Mouse (Mus musculus) spleen, postnatal 10 days (tissue): ENCODE measurements around the gene Ric8a.
"Not testable (repeated sequence)": the region's sequence is repeated elsewhere in the genome, so short reads cannot be mapped to it uniquely, and the experiment has no call there.

Experiments used
- DNase-seq, 2 experiments: peaks; one replicate each; pipeline ENCODE4 v3.0.0; 2021 to 2022; ENCODE audit warnings: low spot score in 2 of 2

Ric8a gene

DNA sequence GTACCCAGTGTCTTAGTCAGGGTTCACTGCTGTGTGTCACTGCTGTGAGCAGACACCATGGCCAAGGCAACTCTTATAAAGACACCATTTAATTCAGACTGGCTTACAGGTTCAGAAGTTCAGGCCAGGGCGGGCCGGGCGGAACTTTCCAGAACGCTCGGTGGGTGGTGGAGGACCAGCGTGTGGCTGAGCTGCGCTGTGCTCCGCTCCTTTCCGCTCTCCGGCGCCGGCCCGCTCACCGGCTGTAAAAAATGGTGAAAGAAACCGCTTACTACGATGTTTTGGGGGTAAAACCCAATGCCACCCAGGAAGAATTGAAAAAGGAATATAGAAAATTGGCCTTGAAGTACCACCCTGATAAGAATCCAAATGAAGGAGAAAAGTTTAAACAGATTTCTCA, 33.9 kb downstream of the Ric8a start:
- DNase-seq, result not testable (repeated sequence)

DNA sequence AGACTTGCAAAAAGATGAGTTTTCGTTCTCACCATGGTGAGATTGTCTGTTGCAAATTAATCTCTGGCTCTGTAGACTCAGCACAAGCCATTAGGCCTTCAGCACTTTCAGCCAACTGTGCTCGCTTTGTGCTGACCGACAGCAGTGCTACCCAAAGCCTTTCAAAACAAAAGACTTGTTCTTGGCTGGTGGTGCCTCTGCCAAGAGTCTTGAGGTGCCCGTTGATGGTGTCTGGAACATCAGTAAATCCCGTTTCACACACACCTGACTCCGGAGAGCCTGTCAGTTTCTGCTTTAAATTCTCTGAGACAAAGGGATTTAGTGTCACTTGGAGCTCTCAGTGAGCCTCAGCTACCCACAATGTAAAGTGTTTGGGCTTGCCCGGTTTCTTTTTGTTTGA, 37.3 kb downstream of the Ric8a start:
- DNase-seq, result no peak

DNA sequence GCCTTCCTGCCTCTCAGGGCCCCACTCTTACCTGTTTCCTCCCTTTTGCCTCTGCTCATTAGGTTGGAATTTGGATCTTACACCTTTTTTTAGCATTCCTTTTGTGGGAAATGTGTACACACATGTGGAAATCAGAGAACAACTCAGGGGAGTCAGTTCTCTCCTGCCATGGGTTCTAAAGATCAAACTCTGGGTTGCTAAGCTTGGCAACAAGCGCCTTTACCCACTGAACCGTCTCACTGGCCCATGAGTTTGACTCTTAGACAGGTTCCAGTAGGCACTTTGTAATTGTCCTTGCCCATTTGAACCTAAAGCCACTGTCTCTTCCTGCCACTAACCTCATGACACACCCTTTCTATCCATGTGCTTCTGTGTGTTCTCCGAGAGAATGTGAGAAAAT, 37.9 kb downstream of the Ric8a start:
- DNase-seq, result no peak

DNA sequence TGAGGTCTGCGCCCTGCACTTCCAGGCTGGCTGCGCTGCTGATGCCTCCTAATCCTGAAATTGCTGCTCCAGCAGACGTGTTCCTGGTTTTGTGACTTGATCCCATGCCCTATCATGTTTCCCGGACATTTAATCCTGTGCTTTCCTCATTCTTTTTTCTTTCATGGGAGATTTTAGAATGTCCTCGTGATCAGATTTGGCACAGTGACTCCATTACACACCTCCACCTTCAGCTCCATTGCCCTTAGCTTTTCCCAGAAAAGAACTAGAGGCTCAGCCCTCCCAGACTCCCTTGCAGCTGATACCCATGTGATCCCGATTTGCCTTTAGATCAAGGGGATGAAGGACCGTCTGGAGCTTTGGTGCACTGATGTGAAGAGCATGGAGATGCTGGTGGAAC, 41.1 kb downstream of the Ric8a start:
- DNase-seq, result no peak

DNA sequence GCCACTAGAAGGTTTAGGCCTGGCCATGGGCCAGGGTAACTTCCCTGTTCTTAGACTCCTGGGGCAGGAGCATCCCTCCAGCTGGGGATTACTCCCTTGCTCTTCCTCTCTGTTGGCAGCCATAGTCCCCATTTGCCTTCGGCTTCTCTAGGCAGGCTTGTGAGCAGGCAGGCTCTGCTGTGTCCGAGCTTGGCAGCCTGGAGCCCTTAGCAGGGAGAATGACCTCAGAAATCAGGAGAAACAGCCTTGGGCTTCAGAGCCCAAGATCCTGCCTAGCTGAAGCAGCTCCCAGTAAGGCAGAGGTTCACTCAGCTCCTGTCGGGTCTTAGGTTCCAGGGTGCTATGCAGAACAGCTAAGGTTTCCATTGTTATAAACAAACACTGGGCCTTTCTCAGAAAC, 42.4 kb downstream of the Ric8a start:
- DNase-seq, result no peak

DNA sequence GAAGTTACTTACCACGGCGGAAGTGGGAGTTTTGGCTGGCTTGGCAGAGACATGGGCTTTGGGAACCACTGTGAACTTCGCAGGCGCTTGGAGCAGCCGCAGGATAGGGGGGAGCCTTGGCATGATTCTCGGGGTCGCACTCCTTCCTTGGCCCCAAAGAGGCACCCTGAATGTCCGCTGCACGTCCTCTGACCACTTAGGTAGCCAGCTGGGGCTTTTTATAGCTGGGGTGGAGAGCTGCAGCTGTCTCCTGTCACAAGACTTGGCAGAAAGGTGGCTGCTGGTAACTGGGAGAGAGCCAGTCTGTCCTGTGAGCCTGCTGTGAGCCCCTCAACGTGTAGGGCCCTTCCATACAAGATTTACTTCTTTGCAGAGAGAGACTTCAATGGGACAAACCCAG, 43.5 kb downstream of the Ric8a start, which contains the start of gene Cox8b:
Gene Cox8b (minus strand): TSS at position 227 of the 400 bp plus-strand sequence.
- no peak for DNase-seq

DNA sequence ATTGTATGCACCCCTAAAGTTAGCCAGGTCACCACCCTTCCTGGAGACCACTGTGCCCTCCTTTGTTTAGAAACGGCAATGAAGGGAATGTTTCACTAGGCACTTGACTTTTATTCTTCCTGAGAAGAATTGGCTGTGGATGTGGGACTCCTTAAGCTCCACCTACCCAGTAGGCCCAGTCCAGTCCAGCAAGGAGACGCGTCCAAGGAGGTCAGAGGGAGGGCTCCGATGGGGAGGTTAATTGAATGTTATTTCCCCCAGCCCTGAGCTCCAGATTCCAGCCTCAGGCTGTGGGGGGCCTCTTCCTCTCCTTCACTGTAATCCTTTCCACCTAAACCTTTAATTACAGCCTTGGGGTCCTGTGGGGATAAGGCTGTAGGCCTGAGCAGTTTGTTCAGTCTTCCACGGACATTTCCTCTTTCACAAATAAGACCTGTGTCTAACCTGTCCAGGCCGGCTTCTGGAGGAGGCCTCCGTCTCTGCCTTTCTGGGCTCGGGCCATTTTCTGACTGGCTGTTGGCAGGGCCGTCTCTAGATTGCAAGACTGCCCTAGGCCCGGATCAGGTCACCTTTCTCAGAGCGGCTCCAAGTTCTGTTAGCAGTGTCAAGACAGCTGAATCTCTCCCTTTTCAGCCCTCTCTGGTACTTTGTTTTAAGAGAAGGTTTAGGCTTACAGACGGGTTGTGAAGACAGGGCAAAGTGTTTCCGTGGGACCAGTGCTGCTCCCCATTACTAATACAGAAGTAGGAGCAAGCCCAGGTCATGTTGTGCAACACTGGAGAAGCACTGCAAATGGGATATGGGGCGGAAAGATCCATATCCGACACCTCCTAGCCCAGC, 45.5 kb downstream of the Ric8a start:
- DNase-seq, result no peak

DNA sequence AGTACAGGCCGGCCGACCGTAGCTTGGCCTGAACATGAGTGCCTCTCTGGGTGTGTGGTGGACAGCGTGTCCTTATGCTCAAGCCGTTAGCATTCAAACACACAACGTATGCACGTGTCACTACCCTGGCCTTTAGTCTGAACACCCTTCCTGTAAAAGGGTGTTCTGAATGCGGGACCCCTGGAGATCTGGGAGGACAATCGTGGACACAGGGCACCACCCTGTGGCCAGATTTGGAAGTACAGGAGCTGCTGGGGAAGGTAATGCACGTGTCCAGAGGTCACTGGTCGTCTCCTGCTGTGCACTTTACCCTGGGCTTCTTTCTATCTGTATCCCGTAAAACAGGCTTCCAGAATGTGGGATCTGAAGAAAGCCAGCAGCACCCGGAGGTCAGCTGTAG, 46.5 kb downstream of the Ric8a start:
- DNase-seq, result peak; percentile 76 to 86

DNA sequence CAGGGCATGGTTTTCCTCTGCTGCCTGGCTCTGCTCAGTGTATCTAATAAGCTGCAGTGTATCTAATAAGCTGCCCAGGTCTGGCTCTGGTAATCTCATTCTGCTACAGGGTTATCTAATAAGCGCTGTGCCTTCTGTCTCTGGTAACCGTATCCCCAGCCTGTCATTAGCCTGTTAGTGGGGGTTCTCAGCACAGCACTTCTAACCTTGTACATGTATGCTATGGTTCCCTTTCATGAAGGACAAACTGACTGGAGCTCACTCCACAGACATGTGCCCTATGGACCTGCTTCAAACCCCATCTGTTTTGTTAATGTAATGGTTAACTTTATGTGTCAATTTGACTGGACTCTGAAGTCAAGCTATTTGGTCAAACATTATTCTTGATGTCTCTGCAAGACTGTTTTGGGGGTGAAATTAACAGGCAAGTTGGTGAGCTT, 48.9 kb downstream of the Ric8a start:
- no peak for DNase-seq

DNA sequence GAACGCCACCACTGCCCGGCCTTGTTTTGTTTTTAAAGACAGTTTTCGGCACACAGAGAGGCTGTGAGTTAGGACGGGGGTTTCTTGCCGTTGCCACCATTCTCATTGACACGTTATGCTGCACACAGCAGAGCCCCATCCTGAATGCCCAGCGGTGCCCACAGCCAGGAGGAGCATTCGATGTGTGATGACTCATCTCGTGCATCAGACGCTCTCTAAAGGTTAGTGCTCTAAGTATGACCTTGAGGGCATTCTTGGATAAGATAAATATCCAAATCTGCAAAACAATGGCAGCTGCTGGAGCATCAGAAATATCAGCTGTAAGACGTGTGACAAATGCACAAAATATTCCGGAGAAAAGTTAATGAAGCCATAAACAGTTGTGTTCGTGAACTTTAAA, 50.4 kb downstream of the Ric8a start:
- DNase-seq, result no peak

DNA sequence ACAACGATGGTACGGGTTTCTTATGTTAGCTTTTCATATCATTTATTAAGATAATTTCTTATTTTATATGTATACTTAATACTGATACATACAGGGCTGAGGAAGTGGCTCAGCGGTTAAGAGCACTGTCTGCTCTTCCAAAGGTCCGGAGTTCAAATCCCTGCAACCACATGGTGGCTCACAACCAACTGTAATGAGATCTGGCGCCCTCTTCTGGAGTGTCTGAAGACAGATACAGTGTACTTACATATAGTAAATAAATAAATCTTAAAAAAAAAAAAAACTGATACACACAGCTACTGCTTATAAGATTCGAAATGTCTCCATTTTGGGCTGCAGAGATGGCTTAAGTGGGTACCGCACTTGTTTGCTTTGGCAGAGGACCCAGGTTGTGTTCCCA, 50.9 kb downstream of the Ric8a start:
- no peak for DNase-seq

DNA sequence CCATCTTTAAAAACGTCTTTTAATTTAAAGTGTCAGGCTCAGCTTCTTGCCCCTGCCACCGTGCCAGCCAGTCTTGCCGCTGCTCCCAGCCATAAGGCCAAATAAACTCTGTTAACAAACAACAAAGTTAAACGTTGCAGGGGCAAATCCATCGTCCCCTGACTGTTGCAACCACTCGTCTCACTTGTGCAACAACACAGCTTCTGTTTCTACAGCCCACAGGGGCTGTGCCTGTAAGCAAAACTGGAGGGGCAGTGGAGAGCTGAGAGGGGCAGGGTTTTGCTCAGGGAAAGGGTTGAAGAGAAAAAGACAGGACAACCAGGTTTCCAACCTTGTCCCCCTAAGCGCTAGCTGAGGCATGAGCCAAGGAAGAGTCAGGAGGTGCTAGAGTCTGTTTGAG, 51.4 kb downstream of the Ric8a start:
- no peak for DNase-seq

DNA sequence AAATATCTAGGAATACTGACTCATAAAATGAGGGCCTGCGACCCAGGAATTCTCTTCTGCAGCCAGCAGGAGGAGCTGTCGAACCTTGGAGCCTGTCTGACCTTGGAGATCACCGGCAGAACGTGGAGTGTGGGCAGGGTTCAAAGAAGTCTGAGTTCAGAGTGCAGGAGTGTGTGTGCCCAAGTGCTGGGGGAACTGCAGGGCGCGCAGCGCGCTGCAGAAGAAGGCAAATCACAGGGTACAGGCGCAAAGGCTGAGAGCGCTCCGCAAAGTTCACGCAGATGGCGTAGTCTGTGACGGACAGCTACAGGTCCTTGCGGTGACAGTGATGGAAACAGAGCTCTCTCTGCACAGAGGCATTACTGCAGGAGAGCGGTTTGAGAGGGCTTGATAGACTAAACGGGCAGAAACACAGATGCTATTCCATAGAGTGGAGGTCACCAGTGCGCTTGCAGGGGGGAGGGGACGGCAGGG, 51.9 kb downstream of the Ric8a start:
- peak; percentile 53 to 79 for DNase-seq

DNA sequence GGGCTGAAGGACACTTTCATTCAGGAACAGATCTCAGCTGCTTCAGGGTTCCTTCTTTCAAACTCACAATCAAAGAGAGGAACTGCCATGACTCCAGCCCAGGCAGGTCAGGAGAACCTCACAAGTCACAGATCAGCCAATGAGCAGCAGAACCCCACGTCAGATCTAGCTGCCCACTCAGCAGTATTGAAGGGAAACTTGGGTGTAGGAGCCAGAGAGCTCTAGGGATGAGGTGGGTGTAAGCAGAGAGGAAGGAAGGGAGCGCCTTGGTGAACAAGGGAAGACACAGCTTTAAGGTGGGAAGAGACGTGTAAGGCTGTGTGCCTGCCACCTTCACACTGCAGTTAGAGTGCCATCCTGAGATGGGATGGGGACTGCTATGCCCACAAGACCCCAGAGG, 55.5 kb downstream of the Ric8a start:
- DNase-seq, result no peak

DNA sequence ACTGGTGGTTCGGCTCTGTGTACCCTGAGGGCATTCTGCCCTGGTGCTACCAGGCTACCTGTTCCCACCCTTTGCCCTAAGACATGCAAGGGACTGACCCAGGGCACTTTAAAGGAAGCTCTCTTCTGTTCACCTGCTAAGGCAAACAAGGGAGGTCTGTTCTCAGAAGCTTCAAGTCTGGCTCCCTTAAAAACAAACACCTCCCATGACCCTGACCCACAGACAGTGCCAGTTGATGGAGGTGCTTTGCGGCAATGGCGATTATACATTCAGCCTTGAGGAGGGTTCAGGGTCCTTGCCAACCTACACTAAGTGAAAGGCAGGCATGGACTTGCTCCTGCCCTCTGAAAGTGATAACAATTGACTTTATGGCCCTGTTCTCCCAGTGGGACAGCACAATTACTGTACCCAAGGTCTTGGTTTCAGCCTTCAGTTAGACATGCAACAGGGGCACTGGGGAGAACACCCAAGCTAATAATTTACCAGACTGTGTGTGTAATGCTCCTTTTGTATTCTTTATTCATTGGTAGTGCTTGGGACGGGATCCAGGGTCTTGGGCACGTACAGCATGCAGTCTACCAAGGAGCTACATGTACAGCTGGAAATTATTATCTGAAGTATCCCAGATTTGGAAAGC, 56.2 kb downstream of the Ric8a start:
- DNase-seq, result no peak
